Mouse (Mus musculus) naive thymus-derived CD4-positive, alpha-beta T cell, adult 2 months (primary cell): ENCODE measurements around the gene Bst1.

ENCODE experiments used
- DNase-seq: peaks from one replicate; pipeline ENCODE4 v3.0.0-alpha.2; 2011; ENCODE audit warnings: low read depth

Gene Bst1

DNA sequence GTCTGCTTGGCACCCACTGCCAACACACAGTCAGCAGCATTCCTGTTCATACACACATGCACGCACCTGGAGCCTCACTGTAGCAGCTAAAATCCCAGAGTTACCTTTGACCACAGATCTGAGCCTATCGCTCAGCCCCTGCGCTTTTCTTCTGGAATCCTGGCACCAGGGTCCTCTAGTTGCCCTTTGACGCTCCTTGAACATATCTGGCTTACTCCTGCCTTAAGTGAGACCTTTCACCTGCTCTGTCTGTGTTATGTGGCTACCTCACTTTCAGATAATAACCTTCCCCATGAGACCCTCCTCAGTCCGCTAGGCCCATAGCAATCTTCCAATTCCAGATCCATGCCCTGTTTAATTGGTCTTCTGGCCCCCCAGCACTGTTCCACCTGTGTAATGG is 41.4 kb downstream of the Bst1 start:
- no peak for DNase-seq

DNA sequence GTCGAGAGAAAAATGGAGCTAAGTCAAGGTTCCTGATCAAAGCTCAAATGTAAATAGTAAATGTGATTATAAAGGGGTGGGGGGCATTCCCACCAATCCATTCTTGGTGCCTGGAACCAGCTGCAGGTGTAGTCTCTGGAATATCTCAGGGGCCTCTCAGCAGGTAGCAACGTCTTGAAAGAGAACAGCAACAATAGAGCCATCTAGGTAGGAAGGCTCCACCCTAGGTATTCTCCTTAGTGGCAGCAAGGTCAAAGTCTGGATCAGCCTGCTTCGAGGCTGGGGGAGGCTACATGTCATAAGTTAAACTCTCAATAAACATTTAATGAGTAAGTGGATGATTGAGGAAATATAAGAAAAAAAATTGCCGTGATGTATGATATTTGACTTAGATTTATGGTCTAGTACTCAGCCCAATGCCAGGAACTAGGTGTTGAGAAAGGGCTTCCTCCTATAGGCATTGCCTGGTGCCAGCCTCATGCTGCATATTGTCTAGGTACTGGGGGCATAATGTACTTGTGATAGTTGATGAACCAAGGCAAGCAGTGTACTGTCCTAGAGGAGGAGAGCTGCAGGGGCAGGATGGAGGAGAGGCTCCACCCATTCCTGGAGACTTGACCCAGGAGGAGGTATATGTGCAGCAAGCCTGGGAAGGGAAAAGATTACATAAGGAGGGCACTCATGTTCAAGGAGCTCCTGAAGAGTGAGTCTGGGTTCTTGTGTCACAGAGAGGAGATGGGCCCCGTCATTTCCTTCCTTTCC is 42.2 kb downstream of the Bst1 start:
- no peak for DNase-seq

DNA sequence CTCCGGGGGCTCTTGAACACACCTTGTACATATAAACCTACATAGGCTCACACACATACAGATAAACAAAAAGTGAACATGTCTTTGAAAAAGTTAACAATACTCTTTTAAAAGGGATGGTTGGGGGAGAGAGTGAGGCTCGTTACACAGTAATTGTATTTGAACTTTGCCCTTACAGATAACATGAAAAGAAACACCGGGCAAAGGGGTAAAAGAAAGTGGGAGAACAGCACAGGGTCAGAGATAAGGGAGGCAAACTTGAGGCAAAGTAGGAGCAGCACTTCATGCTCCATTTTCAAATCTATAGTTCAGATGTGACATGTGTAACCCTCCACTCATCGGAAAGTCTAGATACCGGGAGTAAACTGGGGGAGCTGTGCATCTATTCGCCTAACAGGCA is 45.0 kb downstream of the Bst1 start:
- DNase-seq: no peak

DNA sequence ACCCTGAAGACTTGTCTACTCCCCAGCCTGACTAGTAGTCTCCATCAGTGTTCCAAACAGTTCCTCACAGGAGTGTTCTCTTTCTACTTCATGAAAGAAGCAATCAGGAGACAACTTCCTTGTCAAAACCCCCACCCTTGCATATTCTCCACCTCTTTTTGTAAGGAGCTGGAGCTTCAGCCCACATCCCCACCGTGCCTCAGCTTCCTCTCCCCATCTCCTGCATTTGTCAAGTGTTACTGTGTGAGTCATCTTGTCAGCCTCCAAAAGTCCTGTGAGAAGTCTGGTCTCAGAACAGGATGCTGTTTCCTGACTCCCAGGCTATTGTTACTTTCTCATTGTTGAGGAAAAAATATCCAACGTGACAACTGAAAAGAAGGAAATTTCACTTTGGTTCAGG is 46.6 kb downstream of the Bst1 start:
- DNase-seq: no peak

DNA sequence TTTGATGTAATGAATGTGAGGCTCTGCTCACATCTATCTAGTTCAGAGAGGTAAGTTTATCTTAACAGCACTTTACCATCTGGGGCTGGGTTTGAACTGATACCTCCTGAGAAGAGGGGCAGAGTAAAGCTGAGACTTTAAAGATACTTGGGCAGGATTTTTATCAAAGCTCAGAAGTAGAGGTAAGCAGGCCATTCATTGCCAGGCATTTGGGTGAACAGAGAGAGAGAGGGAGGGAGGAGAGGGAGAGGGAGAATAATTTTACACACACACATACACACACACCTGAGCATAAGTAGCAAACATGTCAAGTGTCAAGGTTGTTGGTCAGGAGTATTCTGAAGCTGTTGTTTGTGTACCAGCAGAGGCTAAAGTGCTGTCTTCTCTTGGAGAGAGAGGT is 49.6 kb downstream of the Bst1 start, which contains the start of gene Cd38:
Gene Cd38 (plus strand): TSS at position 301 of the 400 bp plus-strand sequence.
- DNase-seq: no peak

DNA sequence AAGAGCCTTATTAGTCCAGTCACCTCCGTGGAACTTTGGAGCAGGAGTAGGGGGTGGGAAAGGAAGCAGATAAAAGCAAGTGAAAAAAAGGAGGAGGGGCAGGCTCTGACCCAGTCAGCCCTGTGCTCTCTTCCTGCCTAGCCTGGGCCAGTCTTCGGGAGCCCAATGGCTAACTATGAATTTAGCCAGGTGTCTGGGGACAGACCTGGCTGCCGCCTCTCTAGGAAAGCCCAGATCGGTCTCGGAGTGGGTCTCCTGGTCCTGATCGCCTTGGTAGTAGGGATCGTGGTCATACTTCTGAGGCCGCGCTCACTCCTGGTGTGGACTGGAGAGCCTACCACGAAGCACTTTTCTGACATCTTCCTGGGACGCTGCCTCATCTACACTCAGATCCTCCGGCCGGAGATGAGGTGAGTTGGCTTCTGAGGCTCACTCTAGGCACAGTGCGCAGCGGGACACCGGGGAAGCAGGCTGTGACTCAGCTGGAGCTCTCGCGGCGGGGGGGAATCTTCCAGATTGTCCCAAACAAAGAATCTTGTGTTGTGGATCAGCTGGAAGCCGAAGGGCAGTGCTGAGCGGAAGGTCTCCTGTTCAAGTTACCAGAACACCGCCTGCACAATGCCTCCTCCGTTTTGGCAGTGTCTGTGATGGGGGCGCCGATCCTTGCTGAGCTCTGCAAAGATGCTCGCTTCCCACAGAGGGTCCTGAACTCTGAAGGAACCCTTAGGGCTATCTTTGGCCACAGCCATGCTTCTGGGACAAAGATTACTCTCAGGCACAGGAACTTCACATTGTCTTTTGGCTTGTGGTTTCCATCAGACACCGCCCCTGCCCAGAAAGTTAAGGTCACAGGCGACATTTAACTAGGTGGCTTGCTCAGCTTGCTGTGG is 50.3 kb downstream of the Bst1 start:
- peak; percentile 21 for DNase-seq

DNA sequence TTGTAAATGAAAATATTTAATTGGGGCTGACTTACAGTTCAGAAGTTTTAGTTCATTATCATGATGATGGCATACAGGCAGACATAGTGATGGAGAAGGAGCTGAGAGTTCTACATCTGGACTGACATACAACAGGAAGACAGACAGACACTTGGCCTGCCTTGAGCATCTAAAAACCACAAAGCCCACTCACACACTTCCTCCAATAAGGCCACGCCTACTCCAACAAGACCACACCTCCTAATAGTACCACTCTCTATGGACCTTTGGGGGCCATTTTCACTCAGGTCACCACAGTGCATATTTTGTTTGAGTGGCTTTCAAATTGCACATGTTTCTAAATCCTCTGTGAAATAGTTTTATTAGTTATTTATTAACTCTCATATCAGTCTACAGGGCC is 53.2 kb downstream of the Bst1 start:
- DNase-seq: no peak

DNA sequence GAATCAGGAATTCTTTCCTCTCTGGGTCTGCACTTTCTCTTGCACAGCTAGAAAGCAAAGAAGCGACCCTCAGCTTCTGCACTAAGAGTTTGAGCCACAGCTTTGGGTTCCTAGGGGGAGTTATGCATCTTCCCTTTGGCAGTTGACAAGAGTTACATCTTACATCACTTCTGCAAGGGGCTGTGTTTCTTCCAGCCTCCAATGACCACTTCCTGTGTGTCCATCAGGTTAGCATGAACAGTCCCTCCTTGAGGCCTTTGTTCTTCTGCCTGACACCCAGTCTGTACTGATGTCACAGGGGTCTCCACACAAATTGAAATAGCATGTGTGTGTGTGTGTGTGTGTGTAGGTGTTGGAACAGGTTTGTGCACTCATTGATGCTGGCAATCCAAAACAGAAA is 54.0 kb downstream of the Bst1 start:
- no peak for DNase-seq

DNA sequence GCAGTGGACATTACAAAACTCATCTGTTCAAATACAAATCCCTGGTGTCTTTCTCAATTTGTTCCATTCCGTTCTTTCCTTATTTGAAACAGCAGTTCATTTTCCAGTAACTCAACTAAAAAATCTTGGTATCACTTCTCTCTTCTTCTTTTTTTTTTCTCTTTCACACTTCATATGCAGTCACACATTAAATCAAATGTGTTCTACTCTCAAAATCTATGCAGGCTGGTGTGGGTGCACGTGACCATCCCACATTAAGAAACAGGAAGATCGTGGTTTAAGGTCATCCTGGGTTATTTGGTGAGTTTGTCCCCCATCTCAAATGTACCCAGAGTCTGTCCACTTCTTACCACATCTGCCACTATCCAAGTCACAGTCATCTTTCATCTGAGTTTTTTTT is 63.3 kb downstream of the Bst1 start:
- DNase-seq: no peak

DNA sequence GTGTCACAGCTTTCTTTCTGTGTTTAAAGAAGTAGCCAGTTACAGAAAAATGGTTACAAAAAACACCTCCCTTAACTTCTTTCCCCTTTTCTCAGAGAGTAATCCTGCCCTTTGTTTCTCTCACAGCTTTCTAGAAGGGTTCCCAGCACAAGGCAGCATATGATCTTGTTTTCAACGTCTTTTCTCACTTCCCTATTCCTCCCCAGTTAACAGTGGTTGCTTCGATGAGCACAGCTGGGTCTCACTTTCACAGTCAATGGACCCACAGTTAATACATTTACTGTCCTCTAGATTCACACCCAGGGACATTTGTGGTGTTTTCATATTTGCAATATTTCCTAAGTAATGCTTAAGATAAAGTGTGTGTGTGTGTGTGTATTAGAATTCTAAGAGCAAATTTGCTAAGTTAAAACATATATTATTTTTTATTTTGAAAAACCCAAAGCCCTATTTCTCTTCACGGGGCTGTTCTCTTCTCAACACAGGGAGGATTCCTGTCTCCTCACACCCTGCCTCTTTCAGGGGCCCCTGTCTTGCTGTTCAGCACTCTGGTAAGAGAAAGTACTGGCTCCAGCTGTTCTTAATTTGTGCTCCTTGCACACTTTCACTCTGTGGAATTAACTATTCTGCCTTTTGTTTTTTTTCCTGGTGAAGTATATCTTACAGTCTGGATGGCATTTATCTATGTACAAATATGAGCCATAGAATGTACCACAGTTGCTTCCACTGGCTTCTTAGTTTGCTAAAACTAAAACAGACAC is 66.6 kb downstream of the Bst1 start:
- DNase-seq: no peak

DNA sequence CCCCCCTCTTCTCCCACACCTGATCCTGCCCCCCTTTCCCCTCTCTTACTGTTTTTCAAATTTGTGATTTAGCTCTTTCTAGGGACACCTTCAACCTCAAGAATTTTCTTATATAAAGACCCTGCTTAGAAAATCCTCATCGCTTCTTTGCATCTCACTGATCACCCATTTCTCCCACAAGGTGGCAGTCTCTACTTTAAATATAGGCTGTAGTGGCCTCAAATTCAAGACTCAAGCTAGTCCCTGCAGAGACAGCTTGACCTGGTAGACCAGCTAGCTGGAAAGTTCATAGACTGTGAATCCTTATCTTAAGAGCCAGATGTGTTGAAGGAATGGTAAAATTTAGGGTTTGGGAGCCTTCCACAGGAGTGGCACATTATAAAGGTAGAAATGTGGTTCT is 73.7 kb downstream of the Bst1 start:
- DNase-seq: peak; percentile 48
